Mouse (Mus musculus): Measurements from ENCODE around the gene B3gnt9. TPM values are rescaled to one million over a fixed set of nuclear protein-coding genes. Genes with fewer than 3 reads are reported as not detected.

The B3gnt9 gene
- total and polyA plus RNA-seq, 3 experiments: 0.57 to 4.1 (median 0.66) TPM

- no peak for TF ChIP-seq ZMIZ1 (IDR thresholded peaks at IDR 0.05; ENCODE audit: low read depth, low read length)
- TF ChIP-seq ZKSCAN1 (IDR thresholded peaks at IDR 0.05; ENCODE audit: borderline replicate concordance, low read depth, low read length): no peak
- peak; percentile 31; the same call in 1 of the 2 replicates for TF ChIP-seq NRF1 (IDR thresholded peaks at IDR 0.05; ENCODE audit: low read depth, low read length)
- TF ChIP-seq POLR2A (IDR thresholded peaks at IDR 0.05; ENCODE audit: low read depth, low read length): peak; percentile 64
- no peak for TF ChIP-seq ZNF384 (IDR thresholded peaks at IDR 0.05; ENCODE audit: low read depth, low read length)
- TF ChIP-seq CHD2 (IDR thresholded peaks at IDR 0.05; ENCODE audit: low read length): no peak; the same call in 1 of the 2 replicates
- TF ChIP-seq USF2 (conservative IDR thresholded peaks at IDR 0.05; ENCODE audit: low read depth, low read length): no peak
- no peak; the same call in none of the 2 replicates for TF ChIP-seq HCFC1 (IDR thresholded peaks at IDR 0.05; ENCODE audit: low read depth, low read length)
- TF ChIP-seq RCOR1 (conservative IDR thresholded peaks at IDR 0.05; ENCODE audit: low read depth, low read length): no peak
- no peak for TF ChIP-seq JUND (conservative IDR thresholded peaks at IDR 0.05; ENCODE audit: low read depth, low read length)
- TF ChIP-seq MEF2A (IDR thresholded peaks at IDR 0.05; ENCODE audit: borderline replicate concordance, low read depth, low read length): no peak
- no peak for TF ChIP-seq EP300 (IDR thresholded peaks at IDR 0.05; ENCODE audit: low read length)
Observed at GRCm38 (mm10) chr8:105254152-105254965, 594 bp downstream of the B3gnt9 start (continued).

DNA sequence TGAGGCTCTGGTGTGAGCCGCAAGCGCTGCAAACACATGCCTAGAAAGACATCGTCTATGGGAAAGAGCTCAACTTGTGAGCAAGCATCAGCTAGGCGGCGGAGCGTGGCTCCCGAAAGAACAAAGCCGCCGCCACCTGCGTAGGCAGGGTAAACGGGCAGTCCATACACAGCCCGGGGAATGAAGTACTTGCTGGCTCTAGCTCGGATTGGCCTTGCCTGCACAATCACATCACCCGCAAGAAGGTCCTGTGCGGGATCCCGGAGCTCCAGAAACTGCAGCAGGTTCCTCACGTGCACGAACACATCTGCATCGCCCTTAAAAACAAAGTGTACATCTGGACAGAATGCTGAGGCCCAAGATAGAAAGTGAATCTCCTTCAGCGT is 1.2 kb downstream of the B3gnt9 start:
- no peaks in the 10 kb centered on the region for H3K9me3 ChIP-seq (replicated peaks; ENCODE audit: low read length)
- in situ Hi-C loops (cut with MboI; ENCODE audit: low pct_ligation_motif_present, low pct_unique_long_range_greater_than_20kb, low sequenced_read_pairs): no loop called here
- no peaks in the 10 kb centered on the region for H3K27me3 ChIP-seq (replicated peaks)
- no peak overlapping the region for H3K4me2 ChIP-seq (ENCODE audit: insufficient read depth, low read depth, poor library complexity, severe bottlenecking)
- no peak overlapping the region for H3K9ac ChIP-seq (ENCODE audit: insufficient read depth, low read depth)
- H3K79me2 ChIP-seq (replicated peaks; ENCODE audit: control insufficient read depth, extremely low read depth, insufficient read depth, poor library complexity, severe bottlenecking): no peaks in the 10 kb centered on the region
- H3K27ac ChIP-seq (ENCODE audit: insufficient read depth, low read depth): no peak overlapping the region
- H3K36me3 ChIP-seq (replicated peaks in 1 of 2; ENCODE audit: control insufficient read depth in 1 of 2, insufficient read depth in 1 of 2, low read length in 1 of 2): peaks cover 45 to 86% of the 10 kb centered on the region in 2 experiments
- peaks cover 7 to 17% of the 10 kb centered on the region in 2 experiments for H3K4me1 ChIP-seq (ENCODE audit: control insufficient read depth in 1 of 2, insufficient read depth in 2 of 2)
- no peak for DNase-seq (ENCODE audit: extremely low read depth)
- TF ChIP-seq CTCF (conservative IDR thresholded peaks at IDR 0.05 in 1 of 2, IDR thresholded peaks at IDR 0.05 in 1 of 2; ENCODE audit: low read depth in 2 of 2, low read length in 2 of 2) (no peak), USF1 (IDR thresholded peaks at IDR 0.05; ENCODE audit: low read depth, low read length) (no peak), KAT2A (IDR thresholded peaks at IDR 0.05; ENCODE audit: insufficient replicate concordance, low read length) (no peak), MAX (IDR thresholded peaks at IDR 0.05; ENCODE audit: low read length) (no peak), ZNF384 (IDR thresholded peaks at IDR 0.05; ENCODE audit: low read depth, low read length) (no peak), POLR2A (IDR thresholded peaks at IDR 0.05; ENCODE audit: low read depth, low read length) (no peak), MAZ (IDR thresholded peaks at IDR 0.05; ENCODE audit: low read depth, low read length) (no peak), JUND (conservative IDR thresholded peaks at IDR 0.05; ENCODE audit: low read depth, low read length) (no peak), SIN3A (IDR thresholded peaks at IDR 0.05; ENCODE audit: low read length) (no peak), SMC3 (IDR thresholded peaks at IDR 0.05; ENCODE audit: low read depth, low read length) (no peak), NELFE (IDR thresholded peaks at IDR 0.05; ENCODE audit: low read depth, low read length) (no peak), RAD21 (IDR thresholded peaks at IDR 0.05; ENCODE audit: low read depth, low read length) (no peak)
- dilution Hi-C loops (cut with MboI; ENCODE audit: extremely low pct_ligation_motif_present, extremely low pct_unique_long_range_greater_than_20kb, low sequenced_read_pairs): no loop called here
- H3K4me3 ChIP-seq (replicated peaks in 1 of 3; ENCODE audit: low read depth in 2 of 3, low read length in 2 of 3, poor library complexity in 1 of 3): no peak overlapping the region
